Mouse (Mus musculus): ENCODE measurements around the gene Wfs1. TPM values are rescaled to one million over a fixed set of nuclear protein-coding genes. Genes with fewer than 3 reads are reported as not detected.

Gene Wfs1
- total RNA-seq, 2 experiments from 2014 or later = 28.0 to 133 TPM

DNA sequence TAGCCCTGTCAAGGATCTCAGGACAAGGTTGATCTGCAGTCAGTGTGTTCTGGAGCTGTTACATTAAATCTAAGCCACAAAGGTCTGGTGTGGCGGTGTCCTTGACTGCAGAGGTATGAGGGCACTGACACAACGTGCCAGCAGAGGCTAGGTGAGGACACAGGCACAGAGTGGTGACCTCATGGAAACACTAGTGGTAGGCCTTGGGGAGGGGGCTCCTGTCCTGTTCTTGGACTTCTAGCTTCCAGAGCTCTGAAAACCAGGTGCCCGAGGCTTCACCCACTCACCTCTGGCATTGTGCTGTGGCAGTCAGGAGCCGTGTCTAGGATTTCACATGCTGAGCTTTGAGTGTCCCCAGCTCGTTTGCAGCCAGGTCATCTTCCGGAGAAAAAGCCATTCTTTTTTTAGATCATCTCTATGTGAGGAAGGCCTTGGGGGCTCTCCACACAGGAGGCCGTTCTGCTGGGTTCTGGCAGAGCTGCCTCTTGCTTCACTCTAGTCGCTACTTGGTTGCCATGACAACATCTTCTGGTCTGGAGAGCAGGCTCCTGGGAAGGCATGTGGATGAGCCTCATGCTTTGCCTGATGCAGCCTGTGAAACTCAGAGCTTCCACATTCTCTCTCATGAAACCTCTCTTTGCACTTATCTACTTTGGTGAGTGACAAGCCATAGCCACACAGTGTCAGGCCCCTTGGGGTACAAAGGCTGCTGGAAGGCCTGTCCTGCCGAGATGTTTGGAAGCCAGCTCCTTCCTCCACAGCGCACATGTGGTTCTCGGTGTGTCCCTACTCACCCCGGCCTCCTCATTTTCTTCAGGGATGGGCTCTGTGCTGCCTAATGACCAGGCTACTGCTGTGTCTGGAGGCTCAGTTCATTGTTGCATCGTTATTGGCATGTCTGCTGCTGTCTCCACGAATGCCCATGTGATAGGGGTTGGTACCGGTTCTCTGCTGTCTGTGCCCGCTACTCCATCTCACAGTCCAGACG, 53.2 kb downstream of the Wfs1 start:
- DNase-seq (ENCODE audit: low spot score in 2 of 2) = no peak

- no peak for DNase-seq (ENCODE audit: low spot score in 2 of 2)
Observed at GRCm38 (mm10) chr5:36933383-36933782, 55.6 kb downstream of the Wfs1 start.

- DNase-seq (ENCODE audit: low spot score in 2 of 2) = no peak
Observed at GRCm38 (mm10) chr5:36929376-36929775, 59.6 kb downstream of the Wfs1 start.

- DNase-seq (ENCODE audit: low spot score in 2 of 2) = peak in 1 of 2 experiments; percentile 25
Observed at GRCm38 (mm10) chr5:36928701-36929100, 60.3 kb downstream of the Wfs1 start.

DNA sequence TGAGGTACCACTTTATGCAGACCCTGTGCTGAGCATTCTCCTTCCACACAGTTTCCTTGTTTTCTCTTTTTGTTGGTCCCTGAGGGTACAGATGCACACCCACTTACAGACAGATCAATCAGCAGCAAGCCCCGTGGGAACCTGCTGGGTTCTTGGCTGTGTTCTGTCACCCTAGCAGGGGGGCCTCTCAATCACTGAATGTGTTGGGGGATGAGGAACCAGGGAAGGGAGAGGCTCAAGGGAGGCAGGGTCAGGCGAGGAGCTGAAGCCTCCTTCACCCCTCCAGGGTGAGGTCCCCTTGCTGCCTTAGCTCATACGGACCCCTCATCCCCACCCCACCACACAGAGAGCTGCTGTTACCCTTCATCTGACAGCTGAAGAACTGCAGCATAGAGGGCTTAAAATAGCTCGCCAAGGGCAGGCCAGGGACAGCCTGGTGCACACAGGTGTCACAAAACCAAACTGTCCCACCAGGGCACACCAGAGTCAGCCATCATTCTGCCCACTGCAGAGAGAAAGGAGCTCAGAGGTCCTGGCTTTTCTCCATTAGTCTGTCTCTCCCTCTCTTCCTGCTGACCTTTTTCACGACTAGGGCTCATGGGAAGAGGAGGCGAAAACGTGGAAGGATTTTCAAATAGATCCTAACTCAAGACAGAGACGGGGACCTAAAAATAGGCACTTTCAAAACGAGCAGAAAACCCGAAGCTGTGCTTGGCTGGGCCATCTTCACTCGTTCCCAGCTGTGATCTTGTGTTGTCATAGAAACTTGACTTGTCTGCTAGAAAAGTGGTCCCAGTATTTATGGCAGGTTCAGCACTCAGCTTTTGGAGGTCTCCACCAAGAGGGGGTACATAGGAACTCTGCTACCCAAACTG, 64.9 kb downstream of the Wfs1 start:
- no peak for DNase-seq (ENCODE audit: low spot score in 2 of 2)

DNA sequence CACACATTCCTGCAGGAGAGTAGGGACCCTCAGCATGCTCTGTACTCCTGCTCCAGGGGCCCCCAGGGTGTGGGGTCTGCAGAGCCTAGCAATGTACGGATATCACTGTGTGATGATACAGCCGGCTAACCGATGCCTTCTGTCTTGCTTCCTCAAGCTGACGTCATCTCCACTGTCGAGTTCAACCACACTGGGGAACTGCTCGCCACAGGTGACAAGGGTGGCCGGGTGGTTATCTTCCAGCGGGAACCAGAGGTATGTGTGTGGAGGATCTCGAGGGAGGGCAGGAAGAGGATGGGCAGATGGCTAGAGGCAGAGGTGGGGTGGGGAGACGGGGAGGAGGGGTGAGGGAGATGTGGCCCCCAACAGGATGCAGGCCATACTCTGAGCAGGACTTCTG, 66.2 kb downstream of the Wfs1 start:
- DNase-seq (ENCODE audit: low spot score in 2 of 2) = no peak

DNA sequence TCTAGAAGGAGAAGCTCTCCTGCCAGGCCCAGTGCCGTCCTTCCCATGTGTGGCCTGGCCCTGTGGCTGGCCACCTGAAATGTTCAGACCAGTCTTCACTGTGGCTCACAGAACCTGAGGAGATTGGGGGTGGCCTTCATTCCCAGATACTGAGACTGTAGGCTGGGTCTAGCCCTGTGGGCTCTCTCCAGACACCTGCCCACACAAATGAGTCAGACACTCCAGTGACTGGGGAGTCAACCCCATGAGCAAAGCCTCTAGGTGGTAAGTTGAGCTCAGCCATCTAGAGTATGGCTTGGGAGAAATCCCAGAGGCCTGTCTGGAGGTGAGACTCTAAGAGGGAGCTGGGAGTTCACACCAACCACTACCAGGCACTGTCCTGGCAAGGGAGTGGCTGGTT, 67.1 kb downstream of the Wfs1 start:
- DNase-seq (ENCODE audit: low spot score in 2 of 2) = no peak

DNA sequence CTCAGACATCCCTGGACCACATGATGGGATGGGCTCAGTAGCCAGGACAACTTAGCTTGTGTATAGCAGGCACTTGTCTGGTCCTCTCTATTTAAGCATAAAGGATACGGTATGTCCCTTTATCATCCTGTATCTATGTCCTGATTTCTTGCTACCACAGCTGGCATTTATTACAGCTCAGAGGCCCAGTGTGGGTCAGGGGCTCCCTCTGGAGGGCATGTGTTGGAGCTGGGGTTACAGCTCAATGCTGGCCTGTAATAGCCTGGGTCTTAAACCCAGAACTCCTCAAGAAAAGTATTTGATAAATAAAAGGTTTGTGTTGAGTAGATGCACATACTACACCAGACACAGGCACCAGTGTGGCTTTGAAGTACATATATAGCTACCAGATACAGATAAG, 68.9 kb downstream of the Wfs1 start:
- DNase-seq (ENCODE audit: low spot score in 2 of 2) = no peak

DNA sequence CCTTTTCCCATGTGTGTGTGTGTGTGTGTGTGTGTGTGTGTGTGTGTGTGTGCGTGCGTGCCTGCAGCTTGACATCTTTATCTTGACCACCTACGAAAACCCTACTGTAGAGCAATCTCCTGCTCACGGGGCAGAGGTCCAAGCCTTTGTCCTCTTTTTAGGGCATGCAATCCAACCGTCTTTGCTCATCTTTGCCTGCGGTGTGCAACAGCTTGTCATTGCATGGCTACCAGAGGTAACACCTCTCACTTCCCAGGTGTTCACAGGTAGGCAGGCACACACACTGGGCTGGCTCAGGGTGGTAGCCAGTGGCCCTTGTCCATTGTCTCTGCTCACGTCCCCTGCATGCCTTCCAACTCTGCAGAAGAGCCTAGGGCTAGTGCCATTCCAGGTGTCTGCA, 71.0 kb downstream of the Wfs1 start:
- no peak for DNase-seq (ENCODE audit: low spot score in 2 of 2)

DNA sequence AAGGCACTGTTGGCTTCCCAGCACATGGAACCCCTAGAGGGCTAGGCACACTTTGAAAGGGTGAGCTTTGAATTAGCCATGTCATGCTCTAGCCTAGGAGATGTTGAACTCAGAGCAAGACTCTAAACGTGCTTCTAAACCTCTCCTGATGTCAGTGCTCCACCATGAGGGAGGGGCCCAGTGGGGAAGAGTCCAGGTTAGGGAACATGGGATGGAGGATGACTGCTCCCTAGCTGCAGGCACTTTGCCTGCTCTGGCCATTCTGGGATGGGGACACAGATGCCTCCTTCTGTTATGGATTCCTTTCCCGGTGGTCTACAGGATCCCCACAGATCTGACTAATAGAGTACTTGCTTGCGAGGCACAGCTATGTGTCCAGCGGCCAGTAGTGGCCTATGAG, 71.8 kb downstream of the Wfs1 start:
- DNase-seq (ENCODE audit: low spot score in 2 of 2) = no peak

- no peak for DNase-seq (ENCODE audit: low spot score in 2 of 2)
Observed at GRCm38 (mm10) chr5:36916581-36916980, 72.4 kb downstream of the Wfs1 start.

Other genes with a start within 250 kb of the Wfs1 start
- gene Bloc1s4, start 240.6 kb downstream of the Wfs1 start, total RNA-seq (2021) = 10 to 100 TPM; 27.0 to 35.8 TPM
- 100 to 1,000 TPM; 581 to 655 TPM for gene Mrfap1, start 192.4 kb downstream of the Wfs1 start, total RNA-seq (2021)
- gene Man2b2, start 158.6 kb downstream of the Wfs1 start, total RNA-seq (2021) = 10 to 100 TPM; 53.6 to 57.2 TPM
- gene Ppp2r2c, start 120.7 kb downstream of the Wfs1 start, total RNA-seq (2021) = 1 to 10 TPM; 4.4 to 6.9 TPM
- under 1 TPM; 0.40 to 0.51 TPM for gene Gm1043, start 96.2 kb upstream of the Wfs1 start, total RNA-seq (2021)